ENCODE assay signal across 14 mouse cellular contexts in genomic region chr1:34096923-34097322, GRCm38 (mm10).
A peak's percentile ranks its signal among the peaks of the same experiment; 100 is the strongest.
DNase-seq lines count a peak whose midpoint lies in the region; ATAC-seq and TF ChIP-seq lines count a peak whose summit lies in the region.
"Had no signal": no experiment of that assay in that cellular context is flagged by ENCODE, and none has a peak within 500 bp of the region (broad histone marks: within the 10 kb centered on the region; RNA-seq: fewer than 3 reads in every experiment).

No protein-coding gene starts in this region.

- 0 out of 2 replicates have a peak, but pooled peaks have one; percentile 21 for ATAC-seq in forebrain, embryonic 14.5 days
- ATAC-seq in forebrain, postnatal 0 days, result no peak
- ATAC-seq: liver, embryonic 12.5 days had no signal

- no peak for TF ChIP-seq CTCF in forebrain, postnatal 0 days (IDR thresholded peaks at IDR 0.05; ENCODE audit: low read depth)

- H3K36me3 ChIP-seq in forebrain, embryonic 14.5 days (ENCODE audit: control insufficient read depth, insufficient read depth, low read length), result no peaks in the 10 kb centered on the region
- no peaks in the 10 kb centered on the region for H3K36me3 ChIP-seq in forebrain, postnatal 0 days (ENCODE audit: insufficient read depth)
- H3K36me3 ChIP-seq: liver, embryonic 12.5 days had no signal

- no peaks in the 10 kb centered on the region for H3K27me3 ChIP-seq in forebrain, embryonic 14.5 days (replicated peaks; ENCODE audit: control insufficient read depth, insufficient read depth, low read length)
- no peaks in the 10 kb centered on the region for H3K27me3 ChIP-seq in forebrain, postnatal 0 days (ENCODE audit: insufficient read depth, low read length)
- H3K27me3 ChIP-seq: CH12.LX; liver, embryonic 12.5 days had no signal

- H3K4me1 ChIP-seq in forebrain, embryonic 14.5 days (ENCODE audit: control insufficient read depth, insufficient read depth, low read length), result peaks cover 16% of the 10 kb centered on the region
- H3K4me1 ChIP-seq in forebrain, postnatal 0 days (ENCODE audit: insufficient read depth), result no peaks in the 10 kb centered on the region
- H3K4me1 ChIP-seq: liver, embryonic 12.5 days had no signal

- no peak overlapping the region for H3K27ac ChIP-seq in forebrain, embryonic 14.5 days (ENCODE audit: low read depth, low read length)
- no peak overlapping the region for H3K27ac ChIP-seq in forebrain, postnatal 0 days (ENCODE audit: low read depth, low read length)
- H3K27ac ChIP-seq: heart, adult 2 months; liver, embryonic 12.5 days had no signal

- WGBS in forebrain, embryonic 14.5 days, result 51% methylated on average over 3 of the region's 3 CpGs
- 46% methylated on average over 3 of the region's 3 CpGs for WGBS in forebrain, postnatal 0 days

- H3K4me3 ChIP-seq in forebrain, embryonic 14.5 days (ENCODE audit: low read depth, low read length), result no peak overlapping the region
- no peak overlapping the region for H3K4me3 ChIP-seq in forebrain, postnatal 0 days (ENCODE audit: low read depth, low read length)
- H3K4me3 ChIP-seq: erythroblast, embryonic 14.5 days; heart, adult 2 months; liver, embryonic 12.5 days had no signal

- no peak overlapping the region for H3K4me2 ChIP-seq in forebrain, embryonic 14.5 days (ENCODE audit: low read length)
- no peak overlapping the region for H3K4me2 ChIP-seq in forebrain, postnatal 0 days (ENCODE audit: low read depth)
- H3K4me2 ChIP-seq: liver, embryonic 12.5 days had no signal

- DNase-seq in forebrain, embryonic 14.5 days (ENCODE audit: low spot score), result peak; percentile 32
- no peak for DNase-seq in forebrain, postnatal 0 days
- peak; percentile 60 for DNase-seq in kidney, adult 9 months
- DNase-seq in kidney, postnatal 4 days, result no peak
- DNase-seq in ES-CJ7 (ENCODE audit: low read depth, low spot score), result peak; percentile 59
- peak; percentile 57 to 62 for DNase-seq in adrenal gland, postnatal 36 days
- no peak for DNase-seq in lung, postnatal 25 days (ENCODE audit: low spot score)
- DNase-seq in right cerebral cortex, adult 2 months (ENCODE audit: low spot score in 2 of 2), result no peak
- DNase-seq: layer of hippocampus, adult 9-11 months; thymus, postnatal 4 days had no signal

- H3K9ac ChIP-seq in forebrain, embryonic 14.5 days (ENCODE audit: low read length), result no peak overlapping the region
- H3K9ac ChIP-seq in forebrain, postnatal 0 days, result no peak overlapping the region
- H3K9ac ChIP-seq: liver, embryonic 12.5 days had no signal

- no peaks in the 10 kb centered on the region for H3K9me3 ChIP-seq in forebrain, embryonic 14.5 days (replicated peaks; ENCODE audit: control insufficient read depth, low read length)
- H3K9me3 ChIP-seq in forebrain, postnatal 0 days (ENCODE audit: low read length), result no peaks in the 10 kb centered on the region
- H3K9me3 ChIP-seq: liver, embryonic 12.5 days had no signal

Comparison
In these comparisons a context has a peak if more than half of its experiments do, and no peak if none do; other contexts are left out.
1. DNase-seq: peak in forebrain, embryonic 14.5 days (single experiment), kidney, adult 9 months (single experiment), ES-CJ7 (single experiment) and adrenal gland, postnatal 36 days (2 of 2); none in forebrain, postnatal 0 days (single experiment), kidney, postnatal 4 days (0 of 2), lung, postnatal 25 days (single experiment) and right cerebral cortex, adult 2 months (0 of 2).